Mouse (Mus musculus): Measurements from ENCODE around the gene Mylpf. TPM values are rescaled to one million over a fixed set of nuclear protein-coding genes. Genes with fewer than 3 reads are reported as not detected.

Mylpf gene
- polyA plus RNA-seq, 1 experiment from 2014 or later: 37.5 TPM

DNA sequence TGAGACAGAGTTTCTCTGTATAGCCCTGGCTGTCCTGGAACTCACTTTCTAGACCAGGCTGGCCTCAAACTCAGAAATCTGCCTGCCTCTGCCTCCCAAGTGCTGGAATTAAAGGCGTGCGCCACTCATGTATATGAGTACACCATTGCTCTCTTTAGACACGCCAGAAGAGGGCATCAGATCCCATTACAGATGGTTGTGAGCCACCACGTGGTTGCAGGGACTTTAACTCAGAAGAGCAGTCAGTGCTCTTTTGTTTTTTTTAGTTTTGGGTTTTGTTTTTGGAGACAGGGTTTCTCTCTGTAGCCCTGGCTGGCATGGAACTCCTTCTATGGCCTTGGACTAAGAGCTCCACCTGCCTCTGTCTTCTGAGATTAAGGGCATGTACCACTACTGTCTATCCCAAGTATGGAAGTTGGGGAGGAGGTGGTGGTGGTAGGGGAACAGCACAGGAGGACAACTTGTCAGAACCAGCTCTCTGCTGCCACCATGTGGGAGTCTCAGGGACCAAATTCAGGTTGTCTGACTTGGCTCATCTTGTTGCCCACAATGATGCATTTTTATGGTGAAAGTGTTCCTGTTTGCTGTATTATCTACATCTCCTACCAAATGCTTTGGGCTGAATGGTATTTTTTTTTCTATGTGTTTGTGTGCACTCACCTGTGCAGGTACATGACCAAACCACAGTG is 20.1 kb downstream of the Mylpf start:
- H3K27me3 ChIP-seq (ENCODE audit: control insufficient read depth, insufficient read depth, low read length): no peaks in the 10 kb centered on the region
- WGBS (ENCODE audit: insufficient replicate concordance): 59% methylated on average over 4 of the region's 4 CpGs
- no peaks in the 10 kb centered on the region for H3K9me3 ChIP-seq (replicated peaks; ENCODE audit: control insufficient read depth, low read length)
- no peak overlapping the region for H3K4me2 ChIP-seq
- no peak overlapping the region for H3K9ac ChIP-seq (ENCODE audit: low read depth, low read length)
- ATAC-seq (replicated peaks; ENCODE audit: insufficient number of reproducible peaks, low FRiP score, low TSS enrichment): no peak
- no peaks in the 10 kb centered on the region for H3K36me3 ChIP-seq (ENCODE audit: control insufficient read depth, insufficient read depth, low read length)
- H3K4me1 ChIP-seq (ENCODE audit: control insufficient read depth, insufficient read depth, low read length): peaks cover 16% of the 10 kb centered on the region
- H3K4me3 ChIP-seq (ENCODE audit: low read depth, low read length): no peak overlapping the region
- no peak overlapping the region for H3K27ac ChIP-seq (ENCODE audit: low read depth, low read length)

DNA sequence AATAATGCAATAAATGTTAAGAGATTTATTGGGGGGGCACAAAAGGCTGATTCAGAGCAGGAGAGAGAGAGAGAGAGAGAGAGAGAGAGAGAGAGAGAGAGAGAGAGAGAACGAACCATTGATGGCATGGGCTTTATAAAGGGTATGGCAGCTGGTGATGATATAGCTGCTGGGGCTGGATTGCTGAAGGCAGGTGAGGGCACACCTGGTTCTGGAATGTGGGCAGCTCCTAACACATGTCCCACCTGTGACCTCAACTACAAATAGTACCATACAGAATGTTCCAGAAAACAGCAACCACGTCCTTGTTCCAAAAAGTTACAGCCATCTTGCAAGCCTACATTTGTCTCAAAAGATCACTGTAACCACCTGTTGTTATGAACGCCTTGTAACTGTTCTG is 22.7 kb downstream of the Mylpf start:
- Histone ChIP-seq H3K4me1 (ENCODE audit: control insufficient read depth, insufficient read depth, low read length) (peaks cover 16% of the 10 kb centered on the region), H3K27ac (ENCODE audit: low read depth, low read length) (0 out of 2 replicates have a peak overlapping the region, but pooled peaks have one; percentile 99), H3K27me3 (ENCODE audit: control insufficient read depth, insufficient read depth, low read length) (no peaks in the 10 kb centered on the region), H3K36me3 (ENCODE audit: control insufficient read depth, insufficient read depth, low read length) (peaks cover 12% of the 10 kb centered on the region), H3K4me3 (ENCODE audit: low read depth, low read length) (peak overlapping the region; percentile 98), H3K9me3 (replicated peaks; ENCODE audit: control insufficient read depth, low read length) (no peaks in the 10 kb centered on the region), H3K4me2 (peak overlapping the region; percentile 85), H3K9ac (ENCODE audit: low read depth, low read length) (peak overlapping the region; percentile 98)
- no peak for ATAC-seq (replicated peaks; ENCODE audit: insufficient number of reproducible peaks, low FRiP score, low TSS enrichment)
- 78% methylated on average over 3 of the region's 3 CpGs for WGBS (ENCODE audit: insufficient replicate concordance)

DNA sequence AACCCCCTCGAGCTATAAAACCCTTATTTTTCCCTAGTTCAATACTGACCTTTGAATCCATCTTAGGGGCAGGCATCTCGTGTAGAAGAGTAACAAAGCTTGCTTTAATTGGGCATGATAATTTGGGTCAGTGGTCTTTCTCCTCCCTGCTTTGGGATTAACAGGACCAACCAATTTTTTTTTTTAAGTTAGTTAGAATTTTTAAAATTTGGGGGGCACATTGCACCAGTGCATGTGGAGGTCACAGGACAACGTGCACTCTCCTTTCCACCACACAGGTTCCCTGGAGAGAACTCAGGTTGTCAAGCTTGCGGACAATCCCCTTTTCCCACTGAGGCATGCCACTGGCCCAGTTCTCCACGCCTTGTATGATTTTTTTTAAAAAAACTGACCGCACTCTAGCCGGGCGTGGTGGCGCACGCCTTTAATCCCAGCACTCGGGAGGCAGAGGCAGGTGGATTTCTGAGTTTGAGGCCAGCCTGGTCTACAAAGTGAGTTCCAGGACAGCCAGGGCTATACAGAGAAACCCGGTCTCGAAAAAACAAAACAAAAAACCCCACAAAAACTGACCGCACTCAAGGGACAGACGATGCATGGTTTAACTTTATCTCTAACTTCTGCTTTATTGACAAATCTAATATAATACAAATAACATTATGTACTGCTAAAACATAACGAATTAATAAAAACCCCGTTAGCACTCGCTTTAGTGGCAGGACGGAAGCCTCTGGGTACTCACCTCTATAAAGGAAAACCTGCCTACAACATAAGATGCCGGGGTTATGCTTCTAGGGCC is 23.3 kb downstream of the Mylpf start:
- peak overlapping the region; percentile 85 for H3K4me2 ChIP-seq
- peaks cover 16% of the 10 kb centered on the region for H3K4me1 ChIP-seq (ENCODE audit: control insufficient read depth, insufficient read depth, low read length)
- no peak for ATAC-seq (replicated peaks; ENCODE audit: insufficient number of reproducible peaks, low FRiP score, low TSS enrichment)
- WGBS (ENCODE audit: insufficient replicate concordance): 9% methylated on average over 20 of the region's 20 CpGs
- H3K27ac ChIP-seq (ENCODE audit: low read depth, low read length): peak overlapping the region; percentile 99
- peak overlapping the region; percentile 98 for H3K4me3 ChIP-seq (ENCODE audit: low read depth, low read length)
- H3K36me3 ChIP-seq (ENCODE audit: control insufficient read depth, insufficient read depth, low read length): peaks cover 18% of the 10 kb centered on the region
- H3K27me3 ChIP-seq (ENCODE audit: control insufficient read depth, insufficient read depth, low read length): no peaks in the 10 kb centered on the region
- peak overlapping the region; percentile 98 for H3K9ac ChIP-seq (ENCODE audit: low read depth, low read length)
- no peaks in the 10 kb centered on the region for H3K9me3 ChIP-seq (replicated peaks; ENCODE audit: control insufficient read depth, low read length)

DNA sequence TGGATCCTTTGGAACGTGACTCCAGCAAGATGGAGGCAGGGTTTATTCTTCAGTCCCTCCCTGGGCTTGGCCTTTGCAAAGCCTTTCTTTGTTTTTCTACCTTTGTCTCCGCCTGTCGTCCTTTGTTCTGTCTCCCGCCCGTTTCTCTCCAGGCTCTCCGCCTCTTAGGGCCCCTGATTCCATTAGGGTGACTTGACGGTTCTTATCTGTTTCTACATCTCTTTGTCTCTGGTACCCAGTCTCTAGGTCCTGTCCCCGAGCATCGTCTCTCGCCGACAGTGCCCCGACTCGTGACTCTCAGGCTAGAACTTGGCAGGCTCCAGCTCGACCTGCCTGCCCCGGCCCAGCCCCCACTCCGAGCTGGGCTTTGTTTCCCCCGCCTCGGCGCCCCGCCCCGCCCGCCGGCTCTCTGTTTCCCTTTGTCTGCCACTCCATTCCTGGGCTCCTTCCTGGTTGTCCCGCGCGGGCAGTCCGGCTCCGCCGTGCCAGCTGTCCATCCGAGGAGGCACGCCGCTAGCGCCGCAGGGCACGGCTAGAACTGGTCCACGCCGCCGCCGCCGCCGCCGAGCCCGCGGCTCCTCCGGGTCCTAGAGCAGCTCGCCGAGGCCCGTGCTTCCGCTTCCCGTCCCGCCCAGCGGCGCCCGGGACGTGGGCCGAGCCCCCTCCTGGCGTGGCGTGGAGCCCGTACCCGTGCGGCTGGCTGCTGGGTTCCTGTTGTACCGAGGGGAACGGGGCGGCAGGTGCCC is 24.1 kb downstream of the Mylpf start, which contains the start of the genes Zfp553 and Sept1:
Zfp553 (plus strand) TSS at position 440 of the 746 bp plus-strand sequence.
Sept1 (minus strand) TSS at position 509 of the 746 bp plus-strand sequence.
- Histone ChIP-seq H3K9ac (ENCODE audit: low read depth, low read length) (peak within 1 kb of the TSS; percentile 98), H3K4me1 (ENCODE audit: control insufficient read depth, insufficient read depth, low read length) (peaks cover 16% of the 10 kb centered on the region), H3K4me3 (ENCODE audit: low read depth, low read length) (peak within 1 kb of the TSS; percentile 98), H3K27me3 (ENCODE audit: control insufficient read depth, insufficient read depth, low read length) (no peaks in the 10 kb centered on the region), H3K27ac (ENCODE audit: low read depth, low read length) (peak within 1 kb of the TSS; percentile 99), H3K4me2 (peak within 1 kb of the TSS; percentile 85), H3K36me3 (ENCODE audit: control insufficient read depth, insufficient read depth, low read length) (peaks cover 24% of the 10 kb centered on the region), H3K9me3 (replicated peaks; ENCODE audit: control insufficient read depth, low read length) (no peaks in the 10 kb centered on the region)
- under 1% methylated on average over 63 of the region's 64 CpGs for WGBS (ENCODE audit: insufficient replicate concordance)
- ATAC-seq (replicated peaks; ENCODE audit: insufficient number of reproducible peaks, low FRiP score, low TSS enrichment): peak; percentile 86

DNA sequence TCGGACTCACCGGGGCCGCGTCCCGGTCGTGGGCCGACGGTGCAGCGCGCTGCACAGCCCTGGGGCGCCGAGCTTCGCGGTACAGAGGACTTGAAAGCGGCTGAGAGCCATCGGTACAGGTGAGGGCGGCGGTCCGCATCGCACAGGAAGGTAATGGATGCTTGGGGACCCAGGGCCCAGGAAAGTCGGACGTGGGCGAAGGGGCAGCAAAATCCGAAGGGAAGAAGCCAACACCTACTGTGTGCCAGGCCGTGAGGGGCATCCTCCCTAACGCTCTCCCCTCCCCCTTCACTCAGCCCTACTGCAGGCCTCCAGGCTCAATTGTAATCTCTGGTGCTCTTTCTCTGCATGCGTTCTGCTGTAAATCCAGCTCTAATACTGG is 24.7 kb downstream of the Mylpf start:
- Histone ChIP-seq H3K27me3 (ENCODE audit: control insufficient read depth, insufficient read depth, low read length) (no peaks in the 10 kb centered on the region), H3K4me2 (peak overlapping the region; percentile 85), H3K9me3 (replicated peaks; ENCODE audit: control insufficient read depth, low read length) (no peaks in the 10 kb centered on the region), H3K36me3 (ENCODE audit: control insufficient read depth, insufficient read depth, low read length) (peaks cover 29% of the 10 kb centered on the region), H3K4me1 (ENCODE audit: control insufficient read depth, insufficient read depth, low read length) (peaks cover 16% of the 10 kb centered on the region), H3K4me3 (ENCODE audit: low read depth, low read length) (peak overlapping the region; percentile 98), H3K9ac (ENCODE audit: low read depth, low read length) (peak overlapping the region; percentile 98), H3K27ac (ENCODE audit: low read depth, low read length) (peak overlapping the region; percentile 99)
- WGBS (ENCODE audit: insufficient replicate concordance): under 1% methylated on average over 27 of the region's 27 CpGs
- peak; percentile 13 for ATAC-seq (replicated peaks; ENCODE audit: insufficient number of reproducible peaks, low FRiP score, low TSS enrichment)

DNA sequence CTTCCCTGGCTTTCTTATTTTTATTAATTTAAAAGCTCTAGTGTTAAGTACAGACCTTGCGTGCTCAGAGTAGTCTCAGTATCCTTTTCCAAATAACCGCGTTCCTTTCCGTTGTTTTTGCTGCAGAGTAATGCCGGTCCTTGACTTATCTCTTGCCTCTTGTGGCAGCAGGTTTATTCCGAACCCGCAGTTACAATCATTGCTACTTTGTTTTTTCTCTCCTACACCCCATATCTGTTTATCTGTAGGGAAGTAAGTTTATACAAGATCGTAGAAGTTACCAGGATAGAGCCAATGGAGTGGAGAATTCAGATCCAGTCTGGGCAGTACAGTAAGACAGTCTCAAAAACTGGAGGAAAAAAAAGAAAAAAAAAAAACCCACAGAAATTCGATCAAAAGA is 25.1 kb downstream of the Mylpf start:
- Histone ChIP-seq H3K27me3 (ENCODE audit: control insufficient read depth, insufficient read depth, low read length) (no peaks in the 10 kb centered on the region), H3K9me3 (replicated peaks; ENCODE audit: control insufficient read depth, low read length) (no peaks in the 10 kb centered on the region), H3K36me3 (ENCODE audit: control insufficient read depth, insufficient read depth, low read length) (peaks cover 29% of the 10 kb centered on the region), H3K4me3 (ENCODE audit: low read depth, low read length) (peak overlapping the region; percentile 98), H3K4me1 (ENCODE audit: control insufficient read depth, insufficient read depth, low read length) (peaks cover 16% of the 10 kb centered on the region), H3K4me2 (peak overlapping the region; percentile 85), H3K9ac (ENCODE audit: low read depth, low read length) (peak overlapping the region; percentile 98), H3K27ac (ENCODE audit: low read depth, low read length) (peak overlapping the region; percentile 99)
- ATAC-seq (replicated peaks; ENCODE audit: insufficient number of reproducible peaks, low FRiP score, low TSS enrichment): no peak
- WGBS (ENCODE audit: insufficient replicate concordance): 3% methylated on average over 9 of the region's 9 CpGs

DNA sequence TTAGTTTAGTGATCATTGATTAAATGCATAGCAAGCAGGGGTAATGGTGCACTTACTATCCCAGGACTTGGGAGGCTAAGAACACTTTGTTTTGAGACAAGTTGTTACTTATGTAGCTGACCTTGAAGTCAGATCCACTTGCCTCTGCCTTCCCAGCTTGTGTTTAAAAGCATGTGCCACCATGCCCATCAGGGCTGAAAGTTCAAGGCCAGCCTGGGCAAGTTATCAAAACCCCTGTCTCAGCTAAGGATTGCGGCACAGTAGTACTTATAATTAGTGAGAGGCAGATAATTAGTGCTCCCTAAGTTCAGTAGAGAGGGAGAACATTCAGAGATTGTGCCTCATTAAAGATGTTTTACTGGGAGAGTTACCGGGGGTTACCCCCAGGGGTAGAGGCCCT is 26.1 kb downstream of the Mylpf start:
- no peaks in the 10 kb centered on the region for H3K9me3 ChIP-seq (replicated peaks; ENCODE audit: control insufficient read depth, low read length)
- H3K9ac ChIP-seq (ENCODE audit: low read depth, low read length): no peak overlapping the region
- H3K27ac ChIP-seq (ENCODE audit: low read depth, low read length): no peak overlapping the region
- ATAC-seq (replicated peaks; ENCODE audit: insufficient number of reproducible peaks, low FRiP score, low TSS enrichment): no peak
- WGBS (ENCODE audit: insufficient replicate concordance): 89% methylated on average over 2 of the region's 2 CpGs
- H3K4me2 ChIP-seq: no peak overlapping the region
- H3K27me3 ChIP-seq (ENCODE audit: control insufficient read depth, insufficient read depth, low read length): no peaks in the 10 kb centered on the region
- peaks cover 29% of the 10 kb centered on the region for H3K36me3 ChIP-seq (ENCODE audit: control insufficient read depth, insufficient read depth, low read length)
- peaks cover 16% of the 10 kb centered on the region for H3K4me1 ChIP-seq (ENCODE audit: control insufficient read depth, insufficient read depth, low read length)
- no peak overlapping the region for H3K4me3 ChIP-seq (ENCODE audit: low read depth, low read length)

DNA sequence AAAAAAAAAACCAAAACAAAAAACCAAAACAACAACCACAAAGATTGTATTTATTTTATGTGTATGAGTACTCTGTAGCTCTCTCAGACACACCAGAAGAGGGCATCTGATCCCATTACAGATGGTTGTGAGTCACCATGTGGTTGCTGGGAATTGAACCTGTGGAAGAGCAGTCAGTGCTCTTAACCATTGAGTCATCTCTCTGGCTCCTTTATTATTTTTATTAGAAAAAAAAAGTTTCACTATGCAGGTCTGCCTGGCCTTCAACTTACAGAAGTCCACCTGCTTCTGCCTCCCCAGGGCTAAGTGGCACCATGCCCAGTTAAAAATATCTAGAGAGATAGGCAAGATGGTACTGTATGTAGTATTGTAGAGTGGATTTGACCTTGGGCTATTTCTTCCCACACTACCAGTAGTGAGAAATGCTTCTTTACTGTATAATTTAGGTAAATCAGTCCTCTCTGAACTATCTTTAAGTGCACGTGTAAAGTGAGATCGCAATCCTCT is 34.7 kb downstream of the Mylpf start:
- H3K27ac ChIP-seq (ENCODE audit: low read depth, low read length): peak overlapping the region; percentile 84; the same call in 1 of the 2 replicates
- no peaks in the 10 kb centered on the region for H3K9me3 ChIP-seq (replicated peaks; ENCODE audit: control insufficient read depth, low read length)
- H3K4me3 ChIP-seq (ENCODE audit: low read depth, low read length): peak overlapping the region; percentile 90; the same call in 1 of the 2 replicates
- H3K4me2 ChIP-seq: peak overlapping the region; percentile 76
- peak overlapping the region; percentile 89 for H3K9ac ChIP-seq (ENCODE audit: low read depth, low read length)
- H3K4me1 ChIP-seq (ENCODE audit: control insufficient read depth, insufficient read depth, low read length): peaks cover 16% of the 10 kb centered on the region
- no peaks in the 10 kb centered on the region for H3K27me3 ChIP-seq (ENCODE audit: control insufficient read depth, insufficient read depth, low read length)
- 31% methylated on average over 2 of the region's 2 CpGs for WGBS (ENCODE audit: insufficient replicate concordance)
- peaks cover 5% of the 10 kb centered on the region; the same call in 1 of the 2 replicates for H3K36me3 ChIP-seq (ENCODE audit: control insufficient read depth, insufficient read depth, low read length)
- ATAC-seq (replicated peaks; ENCODE audit: insufficient number of reproducible peaks, low FRiP score, low TSS enrichment): no peak
